ENCODE assay signal across 8 mouse cellular contexts in genomic region chr11:103967106-103967735, GRCm38 (mm10). TPM values are rescaled to one million over a fixed set of nuclear protein-coding genes. Genes with fewer than 3 reads are reported as not detected.
DNase-seq lines count a peak whose midpoint lies in the region; TF ChIP-seq lines count a peak whose summit lies in the region.

No protein-coding gene starts in this region.

- H3ac ChIP-seq in myocyte (ENCODE audit: control insufficient read depth, insufficient read length): peak overlapping the region; percentile 97

- no peaks in the 10 kb centered on the region for H3K27me3 ChIP-seq in heart, embryonic 10.5 days (ENCODE audit: insufficient read depth, poor library complexity, severe bottlenecking)
- no peaks in the 10 kb centered on the region for H3K27me3 ChIP-seq in CH12.LX (replicated peaks)
- no peaks in the 10 kb centered on the region for H3K27me3 ChIP-seq in limb, embryonic 10.5 days (ENCODE audit: low read depth, poor library complexity, severe bottlenecking)
- no peaks in the 10 kb centered on the region for H3K27me3 ChIP-seq in myocyte (ENCODE audit: control insufficient read depth, insufficient read depth, insufficient read length)

- DNase-seq in heart, embryonic 10.5 days (ENCODE audit: low spot score): no peak
- no peak for DNase-seq in heart, adult 18-20 months
- DNase-seq in CH12.LX (ENCODE audit: extremely low read depth): no peak
- DNase-seq in limb, embryonic 10.5 days (ENCODE audit: low spot score): no peak
- no peak for DNase-seq in layer of hippocampus, adult 18-20 months (ENCODE audit: low spot score in 2 of 2)
- DNase-seq in frontal cortex, postnatal 36 days (ENCODE audit: low spot score in 2 of 2): no peak

- TF ChIP-seq RAD21 in CH12.LX (IDR thresholded peaks at IDR 0.05; ENCODE audit: low read depth, low read length): no peak

- H3K79me2 ChIP-seq in CH12.LX (replicated peaks; ENCODE audit: control insufficient read depth, extremely low read depth, insufficient read depth, poor library complexity, severe bottlenecking) (no peaks in the 10 kb centered on the region), myocyte (ENCODE audit: control insufficient read depth, insufficient read depth) (peaks cover 34% of the 10 kb centered on the region)

- no peak for TF ChIP-seq EP300 in CH12.LX (IDR thresholded peaks at IDR 0.05; ENCODE audit: low read length)

- H3K36me3 ChIP-seq in heart, embryonic 10.5 days: peaks cover 22% of the 10 kb centered on the region
- H3K36me3 ChIP-seq in CH12.LX (replicated peaks in 1 of 2; ENCODE audit: control insufficient read depth in 1 of 2, insufficient read depth in 1 of 2, low read length in 1 of 2) (peaks cover 7 to 24% of the 10 kb centered on the region in 2 experiments), myocyte (ENCODE audit: control insufficient read depth, insufficient read depth) (peaks cover 18% of the 10 kb centered on the region)
- peaks cover 34% of the 10 kb centered on the region for H3K36me3 ChIP-seq in limb, embryonic 10.5 days

- peak overlapping the region; percentile 60 for H3K9ac ChIP-seq in CH12.LX (ENCODE audit: insufficient read depth, low read depth)

- H3K9me3 ChIP-seq in heart, embryonic 10.5 days: no peaks in the 10 kb centered on the region
- H3K9me3 ChIP-seq in CH12.LX (replicated peaks; ENCODE audit: low read length): no peaks in the 10 kb centered on the region
- no peaks in the 10 kb centered on the region for H3K9me3 ChIP-seq in limb, embryonic 10.5 days (replicated peaks)

- no peak for TF ChIP-seq CTCF in CH12.LX (conservative IDR thresholded peaks at IDR 0.05 in 1 of 2, IDR thresholded peaks at IDR 0.05 in 1 of 2; ENCODE audit: low read depth in 2 of 2, low read length in 2 of 2)
- no peak for TF ChIP-seq CTCF in embryonic fibroblast, embryonic 13.5 days (IDR thresholded peaks at IDR 0.05; ENCODE audit: borderline replicate concordance, insufficient read depth, low read length)

- H3K4me2 ChIP-seq in CH12.LX (ENCODE audit: insufficient read depth, low read depth, poor library complexity, severe bottlenecking) (peak overlapping the region; percentile 69), myocyte (ENCODE audit: low read depth) (peak overlapping the region; percentile 91)

- 1% methylated on average over 20 of the region's 20 CpGs for WGBS in heart, embryonic 10.5 days
- WGBS in limb, embryonic 10.5 days: 2% methylated on average over 20 of the region's 20 CpGs

- dilution Hi-C loops in CH12.LX (cut with MboI; ENCODE audit: extremely low pct_ligation_motif_present, extremely low pct_unique_long_range_greater_than_20kb, low sequenced_read_pairs): no loop called here

- H3K4me3 ChIP-seq in heart, embryonic 10.5 days: peak overlapping the region; percentile 91
- H3K4me3 ChIP-seq in CH12.LX (replicated peaks in 1 of 3; ENCODE audit: low read depth in 2 of 3, low read length in 2 of 3, poor library complexity in 1 of 3) (peak overlapping the region; percentile 83 to 90 (median 84)), myocyte (peak overlapping the region; percentile 72)
- H3K4me3 ChIP-seq in embryonic fibroblast, embryonic 13.5 days (ENCODE audit: insufficient read depth, low read length): peak overlapping the region; percentile 76
- H3K4me3 ChIP-seq in limb, embryonic 10.5 days: peak overlapping the region; percentile 87

- peak overlapping the region; percentile 93 for H3K27ac ChIP-seq in heart, embryonic 10.5 days
- H3K27ac ChIP-seq in CH12.LX (ENCODE audit: insufficient read depth, low read depth): peak overlapping the region; percentile 54
- peak overlapping the region; percentile 73 for H3K27ac ChIP-seq in embryonic fibroblast, embryonic 13.5 days (ENCODE audit: insufficient read depth, low read length)
- H3K27ac ChIP-seq in limb, embryonic 10.5 days: peak overlapping the region; percentile 88

- H3K4me1 ChIP-seq in heart, embryonic 10.5 days: peaks cover 7% of the 10 kb centered on the region
- H3K4me1 ChIP-seq in CH12.LX (ENCODE audit: control insufficient read depth in 1 of 2, insufficient read depth in 2 of 2): peaks cover 11 to 67% of the 10 kb centered on the region in 2 experiments
- no peaks in the 10 kb centered on the region; the same call in 1 of the 2 replicates for H3K4me1 ChIP-seq in embryonic fibroblast, embryonic 13.5 days (ENCODE audit: control insufficient read depth, insufficient read depth, low read length)
- H3K4me1 ChIP-seq in limb, embryonic 10.5 days: peaks cover 9% of the 10 kb centered on the region

- in situ Hi-C loops in CH12.LX (cut with MboI; ENCODE audit: low pct_ligation_motif_present, low pct_unique_long_range_greater_than_20kb, low sequenced_read_pairs): no loop called here

- TF ChIP-seq POLR2A in CH12.LX (IDR thresholded peaks at IDR 0.05; ENCODE audit: low read depth, low read length): no peak
- TF ChIP-seq POLR2A in embryonic fibroblast, embryonic 13.5 days (IDR thresholded peaks at IDR 0.05; ENCODE audit: low read depth, low read length): no peak
- no peak for TF ChIP-seq POLR2A in myocyte (IDR thresholded peaks at IDR 0.05; ENCODE audit: insufficient read length, low read depth)

TF ChIP-seq in CH12.LX, 34 proteins besides CTCF, POLR2A, EP300 and RAD21:
- no peak for TF ChIP-seq TBP (conservative IDR thresholded peaks at IDR 0.05; ENCODE audit: low read depth, low read length)
- TF ChIP-seq GABPA (IDR thresholded peaks at IDR 0.05; ENCODE audit: insufficient replicate concordance, low read depth, low read length): no peak
- TF ChIP-seq BHLHE40 (IDR thresholded peaks at IDR 0.05; ENCODE audit: low read depth, low read length): 0 out of 2 replicates have a peak, but pooled peaks have one; percentile 39
- TF ChIP-seq IRF4 (IDR thresholded peaks at IDR 0.05; ENCODE audit: low read depth, low read length): 0 out of 2 replicates have a peak, but pooled peaks have one; percentile 5
- 0 out of 2 replicates have a peak, but pooled peaks have one; percentile 35 for TF ChIP-seq MYC (IDR thresholded peaks at IDR 0.05; ENCODE audit: low read depth, low read length)

TF ChIP-seq in myocyte, 11 proteins besides CTCF, POLR2A, EP300 and RAD21:
- TF ChIP-seq MYOD1 (IDR thresholded peaks at IDR 0.05; ENCODE audit: control insufficient read depth in 1 of 3, insufficient read length in 2 of 3, low read depth in 2 of 3): no peak
- no peak for TF ChIP-seq E2F4 (IDR thresholded peaks at IDR 0.05; ENCODE audit: insufficient read depth)
- TF ChIP-seq POLR2AphosphoS2 (IDR thresholded peaks at IDR 0.05; ENCODE audit: insufficient read length, low read depth): no peak
- TF ChIP-seq MYOG (IDR thresholded peaks at IDR 0.05; ENCODE audit: control insufficient read depth in 1 of 3, insufficient read depth in 1 of 3, insufficient read length in 2 of 3, low read depth in 2 of 3): no peak
- TF ChIP-seq USF1 (IDR thresholded peaks at IDR 0.05; ENCODE audit: low read depth): no peak
- TF ChIP-seq REST (IDR thresholded peaks at IDR 0.05; ENCODE audit: insufficient read depth, insufficient read length): no peak
- TF ChIP-seq MAX (IDR thresholded peaks at IDR 0.05; ENCODE audit: low read depth): no peak
- no peak for TF ChIP-seq SRF (IDR thresholded peaks at IDR 0.05; ENCODE audit: control insufficient read depth, insufficient read length, low read depth)
- no peak for TF ChIP-seq TCF12 (IDR thresholded peaks at IDR 0.05; ENCODE audit: insufficient read depth, poor library complexity, severe bottlenecking)
- no peak for TF ChIP-seq TCF3 (IDR thresholded peaks at IDR 0.05; ENCODE audit: insufficient read length, low read depth)
- no peak for TF ChIP-seq CEBPB (IDR thresholded peaks at IDR 0.05; ENCODE audit: insufficient read depth, poor library complexity, severe bottlenecking)

RNA-seq across cellular contexts. Expression of gene Arf2, which starts 0.7 kb away (rescaled TPM):
- 51.8 and 53.9 TPM in 2 replicates for polyA plus RNA-seq in heart, embryonic 10.5 days (2016; fragmentation: Nextera tagmentation; extraction: Ambion mirVana)
- 10 to 100 TPM; 24.2 to 30.8 TPM for total RNA-seq in heart, adult 18-20 months (2021)
- total RNA-seq in CH12.LX (2012; rRNA removed): 13.3 and 16.8 TPM in 2 replicates
- total RNA-seq in CH12.LX (2014; rRNA removed): 24.7 and 27.8 TPM in 2 replicates
- polyA plus RNA-seq in CH12.LX (2012; ENCODE audit: insufficient read length, low read depth): 14.9 and 25.2 TPM in 2 replicates
- 52.9 and 61.6 TPM in 2 replicates for polyA plus RNA-seq in embryonic fibroblast, embryonic 13.5 days (2011; ENCODE audit: insufficient read length, low read depth, missing spikeins)
- polyA plus RNA-seq in limb, embryonic 10.5 days (2016; fragmentation: Nextera tagmentation; extraction: Ambion mirVana): 60.8 and 68.1 TPM in 2 replicates
- 23.0 TPM for polyA plus RNA-seq in myocyte (2012; fragmentation: generic; extraction: Trizol)
- total RNA-seq in layer of hippocampus, adult 18-20 months (2021): 10 to 100 TPM; 42.4 to 42.7 TPM

RNA-seq across cellular contexts. Expression of gene Nsf, which starts 13.4 kb away (rescaled TPM):
- polyA plus RNA-seq in heart, embryonic 10.5 days (2016; fragmentation: Nextera tagmentation; extraction: Ambion mirVana): 43.4 and 46.3 TPM in 2 replicates
- total RNA-seq in heart, adult 18-20 months (2021): 10 to 100 TPM; 23.8 to 33.2 TPM
- 46.9 and 50.9 TPM in 2 replicates for total RNA-seq in CH12.LX (2012; rRNA removed)
- 48.1 and 50.0 TPM in 2 replicates for total RNA-seq in CH12.LX (2014; rRNA removed)
- polyA plus RNA-seq in CH12.LX (2012; ENCODE audit: insufficient read length, low read depth): 95.0 and 99.3 TPM in 2 replicates
- polyA plus RNA-seq in embryonic fibroblast, embryonic 13.5 days (2011; ENCODE audit: insufficient read length, low read depth, missing spikeins): 37.5 and 41.6 TPM in 2 replicates
- polyA plus RNA-seq in limb, embryonic 10.5 days (2016; fragmentation: Nextera tagmentation; extraction: Ambion mirVana): 49.4 and 56.1 TPM in 2 replicates
- polyA plus RNA-seq in myocyte (2012; fragmentation: generic; extraction: Trizol): 17.2 TPM
- total RNA-seq in layer of hippocampus, adult 18-20 months (2021): 1,000 to 10,000 TPM; 1,253 to 1,269 TPM
